Comparison of ENCODE assay signal across 11 mouse cellular contexts in the genomic region with DNA sequence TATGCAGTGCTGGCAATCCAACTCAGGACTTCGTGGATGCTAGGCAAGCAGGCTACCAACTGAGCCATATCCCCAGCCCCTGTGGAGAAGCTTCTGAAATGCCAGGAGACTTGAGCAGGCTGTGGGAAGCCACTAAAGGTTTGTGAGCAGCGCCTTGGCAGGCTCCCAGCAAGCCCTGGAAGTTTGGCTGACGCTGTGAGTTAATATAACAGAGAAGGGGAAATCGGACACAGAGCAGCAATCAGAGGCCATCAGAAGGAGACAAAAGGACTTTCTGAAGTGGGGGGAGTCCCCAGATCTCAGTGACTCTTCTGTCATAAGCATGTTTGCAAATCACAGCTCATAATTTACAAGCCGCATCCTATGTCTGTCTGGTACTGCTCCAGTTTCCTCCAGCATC.
DNase-seq lines count a peak whose midpoint lies in the region; ATAC-seq lines count a peak whose summit lies in the region.
"Had no signal": no experiment of that assay in that cellular context is flagged by ENCODE, and none has a peak within 500 bp of the region (broad histone marks: within the 10 kb centered on the region; RNA-seq: fewer than 3 reads in every experiment).

No protein-coding gene starts in this region.

- H3K9me3 ChIP-seq in hindbrain, embryonic 16.5 days (ENCODE audit: control insufficient read depth, low read length), result no peaks in the 10 kb centered on the region
- H3K9me3 ChIP-seq in hindbrain, embryonic 12.5 days (replicated peaks), result no peaks in the 10 kb centered on the region
- H3K9me3 ChIP-seq: embryonic facial prominence, embryonic 13.5 days; G1E had no signal

- H3K4me1 ChIP-seq in hindbrain, embryonic 16.5 days (ENCODE audit: control insufficient read depth, insufficient read depth, low read depth, low read length), result no peaks in the 10 kb centered on the region
- no peaks in the 10 kb centered on the region for H3K4me1 ChIP-seq in hindbrain, embryonic 12.5 days

- 49% methylated on average over 5 of the region's 5 CpGs for WGBS in hindbrain, embryonic 16.5 days
- 75% methylated on average over 5 of the region's 5 CpGs for WGBS in hindbrain, embryonic 12.5 days

- peak; percentile 30; the same call in 1 of the 2 replicates for ATAC-seq in hindbrain, embryonic 16.5 days
- no peak for ATAC-seq in hindbrain, embryonic 12.5 days (ENCODE audit: low FRiP score)
- no peak for ATAC-seq in megakaryocyte-erythroid progenitor cell, adult 5-6 weeks (replicated peaks; ENCODE audit: low FRiP score, low TSS enrichment, poor library complexity, severe bottlenecking)

- H3K4me2 ChIP-seq in hindbrain, embryonic 16.5 days (ENCODE audit: low read length), result no peak overlapping the region
- no peak overlapping the region for H3K4me2 ChIP-seq in hindbrain, embryonic 12.5 days (replicated peaks)
- H3K4me2 ChIP-seq: embryonic facial prominence, embryonic 13.5 days had no signal

- H3K4me3 ChIP-seq in hindbrain, embryonic 16.5 days (ENCODE audit: low read length), result no peak overlapping the region
- no peak overlapping the region for H3K4me3 ChIP-seq in hindbrain, embryonic 12.5 days
- H3K4me3 ChIP-seq: embryonic facial prominence, embryonic 13.5 days; layer of hippocampus, adult 2 months had no signal

- H3K27me3 ChIP-seq in hindbrain, embryonic 16.5 days (replicated peaks; ENCODE audit: control insufficient read depth, insufficient read depth, low read length), result no peaks in the 10 kb centered on the region
- H3K27me3 ChIP-seq in hindbrain, embryonic 12.5 days, result peaks cover 7% of the 10 kb centered on the region; the same call in 1 of the 2 replicates

- peak; percentile 49 for DNase-seq in adipocyte (ENCODE audit: low spot score)
- peak; percentile 35 to 46 for DNase-seq in cerebellum, postnatal 36 days
- peak; percentile 72 to 85 for DNase-seq in kidney, postnatal 36 days
- DNase-seq in c-Kit-positive CD71-positive TER-119-positive erythroid progenitor cells, embryonic 14.5 days (ENCODE audit: low spot score), result no peak
- no peak for DNase-seq in urinary bladder, postnatal 10 days (ENCODE audit: low spot score)

- no peaks in the 10 kb centered on the region for H3K36me3 ChIP-seq in hindbrain, embryonic 16.5 days (ENCODE audit: control insufficient read depth, insufficient read depth, low read length)
- H3K36me3 ChIP-seq in hindbrain, embryonic 12.5 days, result no peaks in the 10 kb centered on the region
- H3K36me3 ChIP-seq: embryonic facial prominence, embryonic 13.5 days; G1E had no signal

- H3K9ac ChIP-seq in hindbrain, embryonic 16.5 days (ENCODE audit: low read depth, low read length), result no peak overlapping the region
- H3K9ac ChIP-seq in hindbrain, embryonic 12.5 days, result no peak overlapping the region
- H3K9ac ChIP-seq: embryonic facial prominence, embryonic 13.5 days had no signal

- no peak overlapping the region for H3K27ac ChIP-seq in hindbrain, embryonic 16.5 days (ENCODE audit: low read depth, low read length)
- no peak overlapping the region for H3K27ac ChIP-seq in hindbrain, embryonic 12.5 days
- H3K27ac ChIP-seq: embryonic facial prominence, embryonic 13.5 days; layer of hippocampus, adult 2 months had no signal

Comparison
In these comparisons a context has a peak if more than half of its experiments do, and no peak if none do; other contexts are left out.
1. DNase-seq: peak in adipocyte (single experiment), cerebellum, postnatal 36 days (2 of 2) and kidney, postnatal 36 days (2 of 2); none in c-Kit-positive CD71-positive TER-119-positive erythroid progenitor cells, embryonic 14.5 days (single experiment) and urinary bladder, postnatal 10 days (single experiment).